Mouse (Mus musculus): Measurements from ENCODE around the gene Slc24a2.

GRCm38 (mm10) chr4:86953519-86953918 lies 276.8 kb downstream of the Slc24a2 start:
- no peak for TF ChIP-seq CTCF (IDR thresholded peaks at IDR 0.05; ENCODE audit: low read depth, low read length)
- TF ChIP-seq POLR2A (IDR thresholded peaks at IDR 0.05; ENCODE audit: borderline replicate concordance, low read depth, low read length) = no peak
